Mouse (Mus musculus) small intestine, adult 2 months (tissue): ENCODE results near the gene Atg4b.

Experiments
- CTCF ChIP-seq: fragments of 200-500 bp; IDR thresholded peaks from 2 replicates; pipeline ENCODE4 v1.5.1; 2012; ENCODE audit warnings: low read depth, mild to moderate bottlenecking, control low read depth, inconsistent platforms, low read length, moderate library complexity, mixed read lengths; ENCODE audit not compliant: insufficient replicate concordance, insufficient read length; ENCODE audit errors: extremely low read depth
- POLR2A ChIP-seq: fragments of 200-500 bp; IDR thresholded peaks from 2 replicates; pipeline ENCODE4 v1.6.1; 2012; ENCODE audit warnings: low read depth, mild to moderate bottlenecking, control low read depth, inconsistent platforms, low read length, moderate library complexity

- TF ChIP-seq CTCF (no peak), POLR2A (no peak)
Measured at GRCm38 (mm10) chr1:93808871-93809270, 57.6 kb downstream of the Atg4b start.
